Mouse (Mus musculus): ENCODE measurements around the gene Krt222.

Krt222 gene

DNA sequence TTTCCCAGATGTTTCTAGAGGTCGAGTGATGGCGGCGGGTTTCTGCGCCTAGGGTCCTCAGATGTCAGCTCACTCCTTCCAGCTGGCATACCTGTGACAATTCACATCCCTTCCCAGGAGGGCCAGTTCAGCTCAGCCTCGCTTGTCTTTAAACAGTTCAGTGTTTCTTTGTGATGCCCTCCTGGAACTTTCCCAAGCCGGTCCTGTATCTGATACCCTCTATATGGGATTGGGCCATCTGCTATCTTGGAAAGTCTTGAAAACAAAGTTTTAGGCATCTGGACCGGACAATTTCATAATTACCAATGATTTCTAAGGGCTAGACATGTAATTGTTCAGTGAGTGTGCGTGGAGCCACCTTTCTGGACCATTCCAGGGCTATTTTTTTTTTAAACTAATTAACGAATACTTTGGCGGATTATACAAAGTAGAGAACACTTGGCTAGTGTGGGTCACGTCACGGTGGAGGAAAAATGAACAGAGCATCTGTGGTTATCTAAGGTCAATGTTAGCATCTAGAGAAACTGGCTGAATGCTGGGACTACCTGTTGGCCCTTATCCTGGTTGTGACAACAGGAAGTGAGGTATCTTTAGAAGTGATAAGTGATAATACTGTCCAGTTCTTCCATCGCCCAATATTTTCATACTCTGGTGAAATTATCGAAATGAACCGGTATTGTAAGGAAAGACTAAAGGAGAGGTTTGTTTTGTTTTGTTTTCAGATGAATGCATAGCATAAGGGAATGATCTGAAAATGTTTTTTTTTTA lies 12.7 kb downstream of the Krt222 start:
- no peak for DNase-seq

DNA sequence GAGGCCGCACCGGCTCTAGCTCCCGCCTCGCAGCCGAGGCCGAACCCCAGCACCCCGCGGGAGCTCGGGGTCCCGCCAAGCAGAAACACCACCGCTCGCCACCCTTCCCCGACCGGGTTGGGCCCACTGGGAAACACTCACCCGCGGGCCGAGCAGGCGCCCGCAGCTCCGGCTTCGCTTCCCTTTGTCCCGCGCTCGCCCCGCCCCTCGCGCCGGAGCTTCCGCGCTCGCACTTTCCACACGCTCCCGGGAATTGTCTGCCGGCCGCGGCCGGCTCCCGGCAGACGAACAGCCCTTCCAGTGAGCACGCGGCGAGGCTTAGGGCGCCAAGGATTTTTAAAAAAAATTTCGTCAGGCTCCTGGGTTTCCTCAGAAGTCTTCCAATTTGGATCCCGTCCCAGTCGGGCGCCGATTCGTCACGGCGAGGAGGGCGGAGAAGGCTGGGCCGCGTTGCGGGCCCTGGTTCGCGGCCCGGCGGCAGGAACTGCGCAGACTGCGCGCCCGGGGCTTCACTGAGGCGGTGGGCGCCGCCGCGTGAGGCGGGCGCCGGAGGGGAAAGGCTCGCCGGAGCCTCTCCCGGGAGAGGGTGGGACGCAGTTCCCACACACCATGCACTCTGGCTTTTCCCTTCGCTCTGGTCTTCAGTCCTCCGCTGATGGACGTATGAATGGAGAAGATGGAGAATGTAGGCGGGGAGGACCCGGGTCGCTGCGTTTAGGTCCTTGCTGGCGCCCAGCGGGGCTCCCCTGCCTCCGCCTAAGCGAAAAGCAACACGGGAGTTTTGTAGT lies 13.4 kb downstream of the Krt222 start, which contains the start of gene Smarce1:
Gene Smarce1, minus strand, starts transcription at position 757 of the 788 bp plus-strand sequence.
- peak; percentile 79 to 80 for DNase-seq

DNA sequence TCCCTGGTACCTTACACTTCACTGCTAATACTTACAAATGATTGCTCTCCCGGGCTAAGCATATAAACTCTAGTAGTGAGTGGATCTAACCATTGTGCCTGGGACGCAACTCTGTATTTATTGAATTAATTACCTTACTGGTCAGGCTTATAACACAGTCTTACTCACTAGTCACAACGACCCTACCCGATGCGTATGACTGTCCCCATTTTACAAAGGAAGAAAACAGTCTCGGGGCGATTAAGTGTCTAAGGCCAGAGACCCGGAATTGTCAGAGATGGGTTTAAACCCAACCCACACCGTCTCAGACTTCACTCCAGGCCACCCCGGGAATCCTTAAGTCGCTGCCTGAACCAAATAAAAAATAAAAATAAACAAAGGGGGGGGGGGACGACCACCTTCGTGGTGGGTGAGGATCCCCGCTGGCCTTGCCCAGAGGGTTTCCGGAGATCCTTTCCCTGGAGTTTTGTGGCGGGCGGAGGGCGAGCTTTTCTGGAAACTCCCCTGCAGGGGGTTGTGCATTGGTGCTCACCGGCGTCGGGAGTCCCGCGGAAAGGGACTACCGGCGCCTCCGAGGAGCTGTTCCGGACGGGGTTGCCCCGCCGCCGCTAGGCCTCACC lies 14.1 kb downstream of the Krt222 start:
- DNase-seq, result no peak

DNA sequence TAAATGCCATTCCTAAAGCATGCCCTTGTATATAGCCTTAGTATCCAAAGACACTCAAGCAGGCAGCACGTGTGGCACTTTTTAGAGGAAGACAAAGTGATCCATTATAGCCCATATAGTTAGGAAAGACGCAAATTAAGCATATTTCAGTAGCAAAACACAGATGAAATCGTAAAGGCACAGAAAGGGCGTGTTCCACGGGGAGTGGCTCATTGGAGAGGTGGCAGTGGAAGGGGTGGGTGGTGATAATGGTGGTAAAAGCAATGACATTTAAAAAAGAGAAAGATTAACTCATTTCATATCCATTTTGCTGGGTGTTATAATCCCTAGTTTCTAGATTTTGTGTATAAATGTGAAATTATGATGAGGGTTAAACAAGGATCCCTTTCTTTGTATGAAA lies 17.6 kb downstream of the Krt222 start:
- no peak for DNase-seq

DNA sequence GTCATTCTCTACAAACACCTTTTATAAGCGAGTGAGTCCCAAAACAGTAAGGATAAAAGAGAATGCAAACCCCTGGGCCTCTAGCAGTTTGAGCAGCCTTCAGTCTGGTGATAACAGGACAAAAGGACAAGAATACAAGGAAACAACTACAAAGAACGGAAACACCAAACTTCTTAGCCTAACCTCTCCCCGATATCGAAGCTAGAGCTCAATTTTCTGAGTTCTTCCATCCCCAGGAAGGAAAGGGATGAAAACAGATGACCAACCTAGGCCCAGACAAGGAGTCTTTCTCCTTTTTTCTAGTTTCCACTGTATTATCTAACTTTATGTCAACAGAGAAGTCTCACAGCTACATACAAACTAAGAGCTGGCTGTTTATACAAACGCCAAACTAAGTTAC lies 20.6 kb downstream of the Krt222 start:
- DNase-seq, result no peak

DNA sequence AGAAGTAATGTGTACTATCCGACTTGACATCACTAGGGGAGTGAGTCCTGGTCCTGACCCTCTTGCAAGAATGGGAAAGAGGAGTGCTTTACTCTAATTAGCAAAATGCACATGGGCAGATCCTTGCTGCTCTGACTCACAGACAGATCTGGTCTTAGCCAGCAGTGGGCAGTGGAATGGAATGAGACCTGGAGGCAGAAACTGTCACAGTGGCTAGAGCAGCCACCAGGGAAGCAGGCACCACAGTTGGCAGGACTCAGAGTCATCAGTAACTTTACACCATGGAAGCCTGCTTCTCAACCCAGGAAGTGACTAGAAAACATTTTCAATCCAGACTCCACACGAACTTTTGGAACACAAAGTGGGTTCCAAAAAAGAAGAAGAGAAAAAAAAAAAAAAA lies 22.1 kb downstream of the Krt222 start:
- DNase-seq, result no peak

DNA sequence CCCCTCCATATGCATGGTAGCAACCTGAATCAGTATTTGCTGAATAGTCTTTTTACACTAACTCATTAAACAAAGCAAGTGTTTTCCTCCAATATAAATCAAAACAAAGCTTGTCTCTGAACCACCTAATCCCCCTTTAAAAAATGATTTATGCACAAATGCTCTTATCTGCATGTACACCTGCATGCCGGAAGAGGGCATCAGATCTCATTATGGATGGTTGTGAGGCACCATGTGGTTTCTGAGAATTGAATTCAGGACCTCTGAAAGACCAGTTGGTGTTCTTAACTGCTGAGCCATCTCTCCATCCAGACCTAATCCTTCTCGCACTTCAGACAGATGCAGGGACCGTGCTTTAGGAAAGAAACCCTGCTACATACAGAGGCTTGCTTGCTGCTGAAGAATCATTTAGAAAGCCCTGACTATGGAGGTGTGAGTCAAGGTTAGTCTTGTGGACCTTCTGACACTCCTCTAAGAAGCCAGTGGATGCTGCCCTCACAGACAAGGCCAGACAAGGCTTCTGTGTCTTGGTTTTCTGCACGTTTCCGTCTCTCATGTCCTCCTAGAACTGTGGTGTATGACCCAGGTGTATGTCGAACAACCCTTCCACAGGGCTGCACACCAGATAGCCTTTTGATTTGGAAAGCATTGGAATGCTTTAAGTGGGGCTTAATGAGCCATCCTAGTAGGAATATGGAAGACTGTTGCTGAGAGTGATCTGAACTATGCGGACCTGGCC lies 26.5 kb downstream of the Krt222 start:
- DNase-seq, result no peak

DNA sequence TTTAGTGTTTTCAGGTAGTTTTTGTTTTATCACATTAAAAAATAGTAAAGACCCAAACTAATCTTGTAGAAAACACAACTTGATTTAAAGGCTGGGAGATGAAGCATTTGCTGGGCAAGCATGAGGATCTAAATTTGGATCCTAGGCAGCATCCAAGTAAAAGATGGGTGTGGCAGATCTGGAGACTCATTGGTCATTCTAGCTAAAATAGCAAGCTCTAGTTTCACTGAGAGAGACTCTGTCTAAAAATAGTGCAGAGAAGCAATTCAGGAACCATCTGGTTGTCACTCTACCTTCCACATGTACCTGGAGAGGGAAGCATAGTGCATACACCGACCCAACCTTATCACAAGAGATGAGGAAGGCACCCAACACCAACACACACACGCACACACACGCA lies 27.7 kb downstream of the Krt222 start:
- DNase-seq, result no peak

DNA sequence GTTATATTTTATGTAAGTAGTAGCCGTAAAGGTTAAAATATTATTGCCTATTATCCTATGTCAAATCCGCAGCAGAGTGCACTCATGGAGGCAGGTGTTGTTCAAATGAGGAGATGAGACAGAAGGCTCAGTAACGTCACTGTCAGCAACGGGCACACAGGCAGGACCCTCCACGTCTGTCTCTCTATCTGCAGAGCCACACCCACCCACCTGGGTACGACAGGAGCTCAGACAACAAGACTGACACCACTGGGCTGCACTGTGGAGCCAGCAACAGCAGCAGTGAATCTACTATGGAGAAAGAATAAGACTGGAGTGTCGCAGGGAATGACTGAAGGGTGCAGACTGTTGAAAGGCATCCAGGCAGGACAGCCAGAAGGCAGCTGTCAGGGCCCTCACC lies 31.2 kb downstream of the Krt222 start:
- DNase-seq, result no peak

DNA sequence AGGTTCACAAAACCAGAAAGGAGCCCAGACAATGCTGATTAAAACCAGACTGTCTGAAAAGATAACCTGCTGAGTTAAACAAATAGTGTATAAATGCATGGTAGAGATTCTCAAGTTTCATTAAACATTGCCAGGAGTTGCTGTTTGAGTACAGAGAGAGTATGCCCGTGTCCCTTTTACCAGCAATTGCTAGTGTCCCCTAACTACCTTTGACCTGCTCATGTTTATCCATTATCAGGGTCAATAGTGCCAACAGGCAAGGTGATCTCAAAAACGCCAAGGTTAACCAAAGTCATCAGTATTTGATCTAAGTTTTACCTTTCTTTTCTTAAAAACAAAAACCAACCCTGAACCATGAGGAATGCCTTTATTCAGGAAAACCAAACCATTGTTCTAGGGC lies 31.9 kb downstream of the Krt222 start:
- no peak for DNase-seq

DNA sequence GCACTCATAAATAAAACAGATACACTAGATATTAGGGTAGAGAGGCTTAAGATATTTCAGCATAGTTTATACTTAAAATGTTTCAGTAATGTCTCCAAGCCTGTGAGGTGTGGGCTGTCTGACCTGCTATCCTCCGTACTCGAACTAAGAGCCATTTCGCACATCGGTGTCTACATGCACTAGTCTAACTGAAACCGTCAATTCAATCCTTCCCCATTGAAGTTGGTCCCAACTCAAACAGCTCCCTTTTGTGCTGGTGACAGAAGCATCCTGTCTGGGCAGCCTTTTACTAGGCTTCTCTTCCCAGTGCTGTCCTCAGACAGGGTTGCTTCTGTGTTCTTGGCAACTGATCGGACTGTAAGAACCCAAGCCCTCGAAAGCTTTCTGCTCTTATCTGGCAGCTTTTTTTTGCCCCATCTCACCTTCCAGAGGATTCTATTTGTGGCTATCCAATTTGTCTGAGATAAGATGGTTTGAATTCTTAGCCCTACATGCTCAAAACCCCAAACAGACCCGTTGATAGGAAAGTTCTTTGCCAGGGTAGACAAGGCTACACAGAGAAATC lies 35.7 kb downstream of the Krt222 start:
- DNase-seq, result no peak

DNA sequence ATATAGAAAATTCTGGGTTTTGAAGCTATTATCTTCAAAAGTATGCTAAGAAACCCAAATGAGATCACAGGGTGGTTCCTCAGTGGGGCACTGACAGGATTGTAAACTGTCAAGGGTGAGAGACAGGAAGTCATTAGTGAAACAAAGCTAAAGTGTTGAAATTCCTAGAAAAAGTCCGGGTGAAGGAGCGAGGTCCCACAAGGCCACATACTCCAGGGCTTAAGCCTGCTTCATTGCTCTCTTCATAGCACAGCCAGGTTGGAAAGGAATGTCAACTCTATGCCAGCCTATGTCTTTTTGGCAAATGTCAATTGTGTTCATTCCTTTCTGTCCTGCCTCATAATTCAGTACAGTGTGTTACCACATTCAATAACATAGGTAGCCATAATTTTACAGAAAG lies 36.4 kb downstream of the Krt222 start:
- DNase-seq, result no peak

DNA sequence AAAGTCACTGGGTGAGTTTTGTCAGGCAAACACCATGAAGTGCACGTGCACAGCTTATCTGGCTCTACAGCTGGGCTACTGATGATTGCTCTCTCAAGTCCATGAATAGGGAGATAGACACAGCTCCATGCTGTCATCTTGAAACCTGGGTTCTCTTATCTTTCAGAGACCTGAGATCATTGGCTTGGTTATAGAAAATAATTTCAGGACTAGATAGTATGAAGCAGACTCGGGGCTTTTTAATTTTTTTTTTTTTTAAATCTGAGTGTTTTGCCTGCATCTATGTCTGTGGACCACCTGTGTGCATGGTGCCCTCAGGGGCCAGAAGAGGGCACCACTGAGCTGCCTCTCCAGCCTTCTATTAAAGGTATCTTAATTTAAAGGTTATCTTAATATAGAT lies 36.9 kb downstream of the Krt222 start:
- DNase-seq, result peak in 1 of 2 experiments; percentile 33

DNA sequence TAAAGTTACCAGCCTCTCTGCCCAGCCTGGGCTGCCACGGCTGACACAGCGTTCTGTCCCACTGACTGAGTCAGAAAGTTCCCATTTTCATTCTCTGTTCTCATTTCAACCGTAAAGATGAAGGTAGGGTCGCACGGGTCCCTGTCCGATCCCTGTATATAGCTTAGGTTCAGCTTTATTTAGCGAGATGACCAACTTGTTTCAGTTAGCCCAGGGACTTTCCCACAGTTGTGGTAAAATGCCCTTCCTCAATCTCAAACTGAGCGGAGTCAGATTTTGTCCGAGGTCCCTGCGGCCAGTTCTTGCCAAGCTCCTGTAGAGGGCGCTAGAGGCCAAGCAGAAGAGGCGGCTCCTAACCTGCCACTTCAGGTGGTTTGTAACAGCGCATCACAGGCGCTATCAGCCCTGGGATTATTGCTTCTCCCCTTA lies 54.7 kb downstream of the Krt222 start:
- peak; percentile 63 to 66 for DNase-seq

DNA sequence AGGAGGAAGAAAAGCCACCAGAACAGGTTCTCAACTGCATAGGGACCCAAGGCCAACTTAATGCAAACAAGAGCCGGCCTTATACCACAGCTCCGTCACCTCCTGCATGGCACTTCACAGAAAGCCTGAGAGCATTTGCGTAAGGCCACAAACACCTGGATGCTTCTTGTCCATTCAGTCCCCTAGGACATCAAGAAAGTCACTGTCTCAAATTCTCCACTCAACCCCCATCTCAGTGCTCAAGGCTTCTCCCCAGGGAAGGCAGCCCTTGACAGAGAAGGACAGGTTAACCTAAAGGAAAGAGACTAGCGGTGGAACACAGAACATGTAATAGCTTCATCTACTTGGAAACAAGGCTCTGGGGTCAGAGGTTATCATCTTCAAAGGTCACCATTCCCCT lies 56.5 kb downstream of the Krt222 start:
- DNase-seq, result no peak

DNA sequence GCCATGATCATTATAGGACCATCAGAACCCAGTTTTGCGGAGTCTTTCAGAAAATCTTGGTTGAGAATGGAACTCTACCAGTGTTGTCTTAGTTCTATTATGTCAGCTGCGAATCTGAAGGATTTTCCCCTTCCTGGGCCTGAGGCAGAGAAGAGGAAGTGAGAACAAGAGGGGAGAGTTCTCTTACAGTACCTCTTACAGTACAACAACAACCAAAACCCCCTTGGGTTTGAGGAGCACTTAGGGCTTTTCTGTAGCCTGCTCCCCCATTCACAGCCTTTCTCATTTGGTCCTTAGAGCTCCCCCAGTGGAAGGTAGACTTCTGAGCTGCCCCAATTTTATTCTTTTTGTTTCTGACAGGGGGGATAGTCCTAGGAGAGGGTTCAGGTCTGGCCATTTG lies 57.0 kb downstream of the Krt222 start:
- no peak for DNase-seq

Data from thymus, postnatal 36 days (tissue).